Mouse (Mus musculus) intestine, embryonic 14.5 days (tissue): Measurements from ENCODE around the gene S100a2. TPM values are rescaled to one million over a fixed set of nuclear protein-coding genes. Genes with fewer than 3 reads are reported as not detected.

Experiments
- ATAC-seq: fragments of 200-750 bp; cut with Nextera tagmentation; replicated peaks from 2 replicates; pipeline ENCODE4 v1.8.0; 2017; ENCODE audit warnings: low read depth, moderate number of reproducible peaks, moderate TSS enrichment, moderate library complexity; ENCODE audit not compliant: low FRiP score, low TSS enrichment
- DNase-seq: peaks from one replicate; pipeline ENCODE4 v3.0.0-alpha.2; 2018; ENCODE audit warnings: low spot score
- H3K27ac ChIP-seq: fragments of 300-500 bp; sonication (generic); 2 replicates; pipeline ENCODE4 v1.5.1; 2014; ENCODE audit warnings: low read depth, mild to moderate bottlenecking, control low read depth
- H3K27me3 ChIP-seq: fragments of 300-500 bp; sonication (generic); replicated peaks from 2 replicates; pipeline ENCODE4 v1.6.1; 2014; ENCODE audit warnings: low read length, control low read depth; ENCODE audit not compliant: control insufficient read depth, insufficient read depth
- H3K36me3 ChIP-seq: fragments of 300-500 bp; sonication (generic); 2 replicates; pipeline ENCODE4 v1.6.1; 2014; ENCODE audit warnings: low read length, control low read depth; ENCODE audit not compliant: control insufficient read depth, insufficient read depth
- H3K4me1 ChIP-seq: fragments of 300-500 bp; sonication (generic); replicated peaks from 2 replicates; pipeline ENCODE4 v1.6.1; 2014; ENCODE audit warnings: low read length, control low read depth, mixed read lengths; ENCODE audit not compliant: control insufficient read depth, insufficient read depth
- H3K4me2 ChIP-seq: fragments of 300-500 bp; sonication (generic); 2 replicates; pipeline ENCODE4 v1.6.1; 2014; ENCODE audit warnings: low read length
- H3K4me3 ChIP-seq: fragments of 300-500 bp; sonication (generic); 2 replicates; pipeline ENCODE4 v1.5.1; 2014; ENCODE audit warnings: low read depth, low read length, control low read depth, mixed read lengths
- H3K9ac ChIP-seq: fragments of 300-500 bp; sonication (generic); 2 replicates; pipeline ENCODE4 v1.6.1; 2014; ENCODE audit warnings: mild to moderate bottlenecking, low read length
- H3K9me3 ChIP-seq: fragments of 300-500 bp; sonication (generic); 2 replicates; pipeline ENCODE4 v1.6.1; 2016; ENCODE audit warnings: low read length, control low read depth; ENCODE audit not compliant: control insufficient read depth
- WGBS: fragments of 180-500 bp; shearing (Covaris S2); extraction: QIAGEN DNeasy Blood & Tissue Kit; methylation state at CpG from one replicate; pipeline ENCODE4 v1.1.7; 2014; 5-methylcytosine and 5-hydroxymethylcytosine counted together
- polyA plus RNA-seq: library from polyadenylated mRNA; unstranded; fragments of >200 nt; fragmentation: Nextera tagmentation; extraction: Ambion mirVana; gene quantifications from 2 replicates; pipeline ENCODE4 v1.2.1, GENCODE M21; 2014

S100a2 gene
- polyA plus RNA-seq, 1 experiment from 2014 or later: not detected

- Histone ChIP-seq H3K36me3 (no peaks in the 10 kb centered on the region), H3K9me3 (no peaks in the 10 kb centered on the region), H3K27me3 (no peaks in the 10 kb centered on the region), H3K27ac (no peak overlapping the region), H3K9ac (no peak overlapping the region), H3K4me1 (peaks cover 23% of the 10 kb centered on the region), H3K4me2 (no peak overlapping the region), H3K4me3 (no peak overlapping the region)
- no peak for ATAC-seq
- 85% methylated on average over 3 of the region's 3 CpGs for WGBS
- no peak for DNase-seq
Observed at GRCm38 (mm10) chr3:90607361-90607760, 17.3 kb downstream of the S100a2 start.

GRCm38 (mm10) chr3:90608223-90608622 is 18.2 kb downstream of the S100a2 start, which contains the start of gene S100a5:
TSS of gene S100a5 (plus strand) at chr3:90608523.
- DNase-seq (no peak), ATAC-seq (no peak)
- 51% methylated on average over 3 of the region's 3 CpGs for WGBS
- H3K4me3 ChIP-seq: no peak within 1 kb of the TSS
- H3K36me3 ChIP-seq: no peaks in the 10 kb centered on the region
- no peak within 1 kb of the TSS for H3K27ac ChIP-seq
- no peaks in the 10 kb centered on the region for H3K9me3 ChIP-seq
- H3K27me3 ChIP-seq: no peaks in the 10 kb centered on the region
- peaks cover 29% of the 10 kb centered on the region for H3K4me1 ChIP-seq
- H3K4me2 ChIP-seq: no peak within 1 kb of the TSS
- no peak within 1 kb of the TSS for H3K9ac ChIP-seq

- H3K9me3 ChIP-seq: no peaks in the 10 kb centered on the region
- H3K4me3 ChIP-seq: no peak overlapping the region
- no peak overlapping the region for H3K4me2 ChIP-seq
- H3K36me3 ChIP-seq: no peaks in the 10 kb centered on the region
- DNase-seq: no peak
- no peak for ATAC-seq
- no peak overlapping the region for H3K27ac ChIP-seq
- H3K4me1 ChIP-seq: peaks cover 28% of the 10 kb centered on the region
- no peak overlapping the region for H3K9ac ChIP-seq
- H3K27me3 ChIP-seq: no peaks in the 10 kb centered on the region
Observed at GRCm38 (mm10) chr3:90609102-90609501, 19.1 kb downstream of the S100a2 start.

GRCm38 (mm10) chr3:90611494-90611893 is 21.4 kb downstream of the S100a2 start:
- Histone ChIP-seq H3K4me3 (no peak overlapping the region), H3K4me2 (no peak overlapping the region), H3K27me3 (no peaks in the 10 kb centered on the region), H3K4me1 (peaks cover 7% of the 10 kb centered on the region), H3K36me3 (no peaks in the 10 kb centered on the region), H3K27ac (no peak overlapping the region), H3K9ac (no peak overlapping the region), H3K9me3 (no peaks in the 10 kb centered on the region)
- no peak for ATAC-seq
- DNase-seq: no peak
- 89% methylated on average over 3 of the region's 3 CpGs for WGBS

- Histone ChIP-seq H3K27me3 (no peaks in the 10 kb centered on the region), H3K36me3 (no peaks in the 10 kb centered on the region), H3K4me3 (no peak overlapping the region), H3K9me3 (no peaks in the 10 kb centered on the region), H3K4me1 (peaks cover 7% of the 10 kb centered on the region), H3K27ac (no peak overlapping the region), H3K9ac (no peak overlapping the region), H3K4me2 (no peak overlapping the region)
- WGBS: 65% methylated on average over 4 of the region's 4 CpGs
- ATAC-seq (no peak), DNase-seq (no peak)
Observed at GRCm38 (mm10) chr3:90612061-90612460, 22.0 kb downstream of the S100a2 start.

GRCm38 (mm10) chr3:90612728-90613291 is 22.8 kb downstream of the S100a2 start, which contains the start of gene S100a6:
TSS of gene S100a6 (plus strand) at chr3:90612882.
- Histone ChIP-seq H3K27me3 (no peaks in the 10 kb centered on the region), H3K36me3 (no peaks in the 10 kb centered on the region), H3K4me3 (peak within 1 kb of the TSS; percentile 30), H3K9me3 (no peaks in the 10 kb centered on the region), H3K9ac (peak within 1 kb of the TSS; percentile 4; the same call in 1 of the 2 replicates), H3K4me1 (peaks cover 7% of the 10 kb centered on the region), H3K4me2 (peak within 1 kb of the TSS; percentile 72), H3K27ac (peak within 1 kb of the TSS; percentile 17; the same call in 1 of the 2 replicates)
- under 1% methylated on average over 23 of the region's 23 CpGs for WGBS
- peak; percentile 61 for ATAC-seq
- peak; percentile 81 for DNase-seq

- ATAC-seq (no peak), DNase-seq (no peak)
- Histone ChIP-seq H3K27me3 (no peaks in the 10 kb centered on the region), H3K4me3 (peak overlapping the region; percentile 30), H3K9ac (no peak overlapping the region), H3K27ac (peak overlapping the region; percentile 17; the same call in 1 of the 2 replicates), H3K4me2 (peak overlapping the region; percentile 72), H3K4me1 (peaks cover 7% of the 10 kb centered on the region), H3K9me3 (no peaks in the 10 kb centered on the region), H3K36me3 (no peaks in the 10 kb centered on the region)
- WGBS: 66% methylated on average over 7 of the region's 7 CpGs
Observed at GRCm38 (mm10) chr3:90613461-90614147, 23.6 kb downstream of the S100a2 start.

GRCm38 (mm10) chr3:90614148-90614530 is 24.1 kb downstream of the S100a2 start:
- peaks cover 7% of the 10 kb centered on the region for H3K4me1 ChIP-seq
- DNase-seq (no peak), ATAC-seq (no peak)
- H3K9me3 ChIP-seq: no peaks in the 10 kb centered on the region
- H3K4me2 ChIP-seq: peak overlapping the region; percentile 3; the same call in 1 of the 2 replicates
- 85% methylated on average over 6 of the region's 6 CpGs for WGBS
- H3K27me3 ChIP-seq: no peaks in the 10 kb centered on the region
- H3K4me3 ChIP-seq: no peak overlapping the region
- peak overlapping the region; percentile 48 for H3K27ac ChIP-seq
- H3K9ac ChIP-seq: no peak overlapping the region
- H3K36me3 ChIP-seq: no peaks in the 10 kb centered on the region
